Mouse (Mus musculus): ENCODE measurements around the gene Mrln.

- TF ChIP-seq CTCF (IDR thresholded peaks at IDR 0.05; ENCODE audit: low read depth, low read length) (no peak), POLR2A (IDR thresholded peaks at IDR 0.05; ENCODE audit: borderline replicate concordance, low read depth, low read length) (no peak)
These were observed 20.1 kb downstream of the Mrln start for GRCm38 (mm10) chr10:70224571-70224970.

Data from bone marrow macrophage, adult 2 months (primary cell).